Mouse (Mus musculus) forebrain, embryonic 14.5 days (tissue): ENCODE data around the gene Ttc9c. TPM values are rescaled to one million over a fixed set of nuclear protein-coding genes. Genes with fewer than 3 reads are reported as not detected.

Experiments used
- ATAC-seq: fragments of 200-750 bp; cut with Nextera tagmentation; 2 replicates; pipeline ENCODE4 v1.8.0; 2017; ENCODE audit warnings: mild to moderate bottlenecking, moderate library complexity
- DNase-seq: peaks from one replicate; pipeline ENCODE4 v3.0.0-alpha.2; 2015; ENCODE audit warnings: low spot score
- H3K27ac ChIP-seq: fragments of 300-500 bp; sonication (generic); 2 replicates; pipeline ENCODE4 v1.5.1; 2014; ENCODE audit warnings: low read depth, mild to moderate bottlenecking, control low read depth, low read length, moderate library complexity
- H3K27me3 ChIP-seq: fragments of 300-500 bp; sonication (generic); replicated peaks from 2 replicates; pipeline ENCODE4 v1.6.1; 2014; ENCODE audit warnings: low read length, control low read depth, mixed read lengths; ENCODE audit not compliant: control insufficient read depth, insufficient read depth
- H3K36me3 ChIP-seq: fragments of 300-500 bp; sonication (generic); 2 replicates; pipeline ENCODE4 v1.6.1; 2014; ENCODE audit warnings: low read length, control low read depth; ENCODE audit not compliant: control insufficient read depth, insufficient read depth
- H3K4me1 ChIP-seq: fragments of 300-500 bp; sonication (generic); 2 replicates; pipeline ENCODE4 v1.6.1; 2014; ENCODE audit warnings: antibody characterized with exemption, low read length, control low read depth; ENCODE audit not compliant: control insufficient read depth, insufficient read depth
- H3K4me2 ChIP-seq: fragments of 300-500 bp; sonication (generic); 2 replicates; pipeline ENCODE4 v1.6.1; 2014; ENCODE audit warnings: mild to moderate bottlenecking, control low read depth, low read length
- H3K4me3 ChIP-seq: fragments of 300-500 bp; sonication (generic); 2 replicates; pipeline ENCODE4 v1.5.1; 2014; ENCODE audit warnings: low read depth, low read length, control low read depth
- H3K9ac ChIP-seq: fragments of 300-500 bp; sonication (generic); 2 replicates; pipeline ENCODE4 v1.6.1; 2014; ENCODE audit warnings: mild to moderate bottlenecking, low read length, control low read depth, moderate library complexity
- H3K9me3 ChIP-seq: fragments of 300-500 bp; sonication (generic); replicated peaks from 2 replicates; pipeline ENCODE4 v1.6.1; 2016; ENCODE audit warnings: low read length, control low read depth, mixed read lengths; ENCODE audit not compliant: control insufficient read depth
- WGBS: fragments of 180-500 bp; shearing (Covaris S2); extraction: QIAGEN DNeasy Blood & Tissue Kit; methylation state at CpG from one replicate; pipeline ENCODE4 v1.1.7; 2014; 5-methylcytosine and 5-hydroxymethylcytosine counted together
- polyA plus RNA-seq: library from polyadenylated mRNA; unstranded; fragments of >200 nt; fragmentation: Nextera tagmentation; extraction: Ambion mirVana; gene quantifications from 2 replicates; pipeline ENCODE4 v1.2.1, GENCODE M21; 2014

The Ttc9c gene
- polyA plus RNA-seq, 1 experiment from 2014 or later, result 50.7 TPM

GRCm38 (mm10) chr19:8772996-8773395 is 46.1 kb downstream of the Ttc9c start:
- no peak overlapping the region for H3K4me3 ChIP-seq
- WGBS, result 87% methylated on average over 5 of the region's 5 CpGs
- ATAC-seq (no peak), DNase-seq (no peak)
- H3K36me3 ChIP-seq, result peaks cover 60% of the 10 kb centered on the region
- H3K9ac ChIP-seq, result no peak overlapping the region
- no peak overlapping the region for H3K4me2 ChIP-seq
- no peaks in the 10 kb centered on the region for H3K27me3 ChIP-seq
- H3K27ac ChIP-seq, result no peak overlapping the region
- H3K4me1 ChIP-seq, result peaks cover 24% of the 10 kb centered on the region
- no peaks in the 10 kb centered on the region for H3K9me3 ChIP-seq

- Histone ChIP-seq H3K4me2 (peak within 1 kb of the TSS; percentile 56), H3K4me3 (peak within 1 kb of the TSS; percentile 85), H3K27ac (peak within 1 kb of the TSS; percentile 84), H3K4me1 (peaks cover 22% of the 10 kb centered on the region), H3K9ac (peak within 1 kb of the TSS; percentile 97), H3K36me3 (peaks cover 72% of the 10 kb centered on the region), H3K9me3 (no peaks in the 10 kb centered on the region), H3K27me3 (no peaks in the 10 kb centered on the region)
- 18% methylated on average over 29 of the region's 29 CpGs for WGBS
- DNase-seq (peak; percentile 86), ATAC-seq (peak; percentile 58)
These were observed 48.4 kb downstream of the Ttc9c start, which contains the start of gene Tmem223 for GRCm38 (mm10) chr19:8770567-8771270. Gene Tmem223, plus strand, starts transcription at chr19:8770996.

GRCm38 (mm10) chr19:8765562-8765961 is 53.6 kb downstream of the Ttc9c start:
- peaks cover 85% of the 10 kb centered on the region for H3K36me3 ChIP-seq
- no peak overlapping the region for H3K4me2 ChIP-seq
- DNase-seq (no peak), ATAC-seq (no peak)
- WGBS, result 99% methylated on average over 9 of the region's 9 CpGs
- no peaks in the 10 kb centered on the region for H3K4me1 ChIP-seq
- H3K9me3 ChIP-seq, result peaks cover 7% of the 10 kb centered on the region; the same call in 1 of the 2 replicates
- no peak overlapping the region for H3K4me3 ChIP-seq
- no peaks in the 10 kb centered on the region for H3K27me3 ChIP-seq
- H3K27ac ChIP-seq, result no peak overlapping the region
- no peak overlapping the region for H3K9ac ChIP-seq

- no peak for ATAC-seq
- WGBS, result 97% methylated on average over 4 of the region's 4 CpGs
- H3K4me1 ChIP-seq, result no peaks in the 10 kb centered on the region
These were observed 55.9 kb downstream of the Ttc9c start for GRCm38 (mm10) chr19:8763276-8763675.

GRCm38 (mm10) chr19:8760757-8761156 is 58.4 kb downstream of the Ttc9c start:
- 89% methylated on average over 2 of the region's 2 CpGs for WGBS
- Histone ChIP-seq H3K9me3 (peaks cover 7% of the 10 kb centered on the region; the same call in 1 of the 2 replicates), H3K4me1 (peaks cover 8% of the 10 kb centered on the region; the same call in 1 of the 2 replicates), H3K27me3 (no peaks in the 10 kb centered on the region), H3K36me3 (peaks cover 38% of the 10 kb centered on the region), H3K27ac (no peak overlapping the region), H3K9ac (no peak overlapping the region), H3K4me2 (no peak overlapping the region), H3K4me3 (no peak overlapping the region)
- DNase-seq (no peak), ATAC-seq (no peak)

More at GRCm38 (mm10) chr19:8763276-8763675, 55.9 kb downstream of the Ttc9c start:
- Histone ChIP-seq H3K36me3 (peaks cover 63% of the 10 kb centered on the region), H3K9ac (no peak overlapping the region), H3K4me3 (no peak overlapping the region), H3K4me2 (no peak overlapping the region), H3K9me3 (peaks cover 7% of the 10 kb centered on the region; the same call in 1 of the 2 replicates), H3K27me3 (no peaks in the 10 kb centered on the region), H3K27ac (no peak overlapping the region)
- no peak for DNase-seq

Other genes starting within 250 kb of the Ttc9c start
- 4.8 and 6.9 TPM in 2 replicates for gene Slc22a8, start 228.1 kb downstream of the Ttc9c start, polyA plus RNA-seq
- gene Slc22a6, start 201.3 kb downstream of the Ttc9c start, polyA plus RNA-seq, result 4.7 and 7.4 TPM in 2 replicates
- 1.7 and 3.1 TPM in 2 replicates for gene Chrm1, start 155.5 kb downstream of the Ttc9c start, polyA plus RNA-seq
- 179 and 200 TPM in 2 replicates for gene Slc3a2, start 96.0 kb downstream of the Ttc9c start, polyA plus RNA-seq
- gene Wdr74, start 83.5 kb downstream of the Ttc9c start, polyA plus RNA-seq, result 109 and 111 TPM in 2 replicates
- gene 1700092M07Rik, start 78.6 kb downstream of the Ttc9c start, polyA plus RNA-seq, result 0.77 and 1.1 TPM in 2 replicates
- 104 and 105 TPM in 2 replicates for gene Stx5a, start 77.9 kb downstream of the Ttc9c start, polyA plus RNA-seq
- gene Nxf1, start 62.3 kb downstream of the Ttc9c start, polyA plus RNA-seq, result 162 and 178 TPM in 2 replicates
- 273 and 345 TPM in 2 replicates for gene Tmem223, start 48.3 kb downstream of the Ttc9c start, polyA plus RNA-seq
- 30.8 and 41.4 TPM in 2 replicates for gene Tmem179b, start 44.9 kb downstream of the Ttc9c start, polyA plus RNA-seq
- gene Taf6l, start 32.9 kb downstream of the Ttc9c start, polyA plus RNA-seq, result 18.3 and 19.7 TPM in 2 replicates
- 171 and 189 TPM in 2 replicates for gene Polr2g, start 20.8 kb downstream of the Ttc9c start, polyA plus RNA-seq
- 9.0 and 9.7 TPM in 2 replicates for gene Zbtb3, start 16.8 kb downstream of the Ttc9c start, polyA plus RNA-seq
- 7.2 and 7.4 TPM in 2 replicates for gene Hnrnpul2, start 677 bp upstream of the Ttc9c start, polyA plus RNA-seq
- not detected in 2 replicates for gene AC129217.1, start 10.4 kb upstream of the Ttc9c start, polyA plus RNA-seq
- 66.0 and 77.8 TPM in 2 replicates for gene Bscl2, start 18.1 kb upstream of the Ttc9c start, polyA plus RNA-seq
- gene Gng3, start 19.9 kb upstream of the Ttc9c start, polyA plus RNA-seq, result 346 and 353 TPM in 2 replicates
- gene Lrrn4cl, start 31.4 kb upstream of the Ttc9c start, polyA plus RNA-seq, result 0.15 and 0.29 TPM in 2 replicates
- gene Ubxn1, start 52.2 kb upstream of the Ttc9c start, polyA plus RNA-seq, result 173 and 184 TPM in 2 replicates
- gene Uqcc3, start 61.6 kb upstream of the Ttc9c start, polyA plus RNA-seq, result 57.0 and 66.4 TPM in 2 replicates
- gene Lbhd1, start 64.4 kb upstream of the Ttc9c start, polyA plus RNA-seq, result 44.2 and 59.1 TPM in 2 replicates
- not detected in 2 replicates for gene Gm49403, start 64.6 kb upstream of the Ttc9c start, polyA plus RNA-seq
- 63.7 and 77.6 TPM in 2 replicates for gene 1810009A15Rik, start 69.5 kb upstream of the Ttc9c start, polyA plus RNA-seq
- gene Gm49416, start 69.6 kb upstream of the Ttc9c start, polyA plus RNA-seq, result not detected in 2 replicates
- gene Ints5, start 73.7 kb upstream of the Ttc9c start, polyA plus RNA-seq, result 25.0 and 32.1 TPM in 2 replicates
- gene Ganab, start 78.7 kb upstream of the Ttc9c start, polyA plus RNA-seq, result 73.3 and 78.9 TPM in 2 replicates
- gene B3gat3, start 101.0 kb upstream of the Ttc9c start, polyA plus RNA-seq, result 53.3 and 67.0 TPM in 2 replicates
- 0.93 and 0.99 TPM in 2 replicates for gene Rom1, start 110.0 kb upstream of the Ttc9c start, polyA plus RNA-seq
- 4.1 and 5.4 TPM in 2 replicates for gene Eml3, start 110.2 kb upstream of the Ttc9c start, polyA plus RNA-seq
- gene Mta2, start 122.5 kb upstream of the Ttc9c start, polyA plus RNA-seq, result 57.1 and 57.4 TPM in 2 replicates
- gene Tut1, start 134.5 kb upstream of the Ttc9c start, polyA plus RNA-seq, result 24.2 and 26.4 TPM in 2 replicates
- 356 and 360 TPM in 2 replicates for gene Eef1g, start 147.7 kb upstream of the Ttc9c start, polyA plus RNA-seq
- gene Ahnak, start 170.0 kb upstream of the Ttc9c start, polyA plus RNA-seq, result 2.6 and 4.5 TPM in 2 replicates